Mouse (Mus musculus) MEL (cell line): ENCODE data around the gene Noa1. TPM values are rescaled to one million over a fixed set of nuclear protein-coding genes. Genes with fewer than 3 reads are reported as not detected.

Source experiments
- DNase-seq: peaks from one replicate; pipeline ENCODE4 v3.0.0; 2011; ENCODE audit warnings: low read depth, low spot score
- H3K27ac ChIP-seq: 2 replicates; pipeline ENCODE4 v1.5.1; 2012; ENCODE audit warnings: low read depth, mild to moderate bottlenecking, control low read depth, low read length, moderate library complexity; ENCODE audit not compliant: control insufficient read depth
- H3K27me3 ChIP-seq, 2 experiments: fragments of 150-350 bp in 1 of 2; sonication (generic) in 1 of 2; 2 replicates each; pipeline ENCODE4 v1.6.1; 2012; ENCODE audit warnings: low read length in 2 of 2, mild to moderate bottlenecking in 2 of 2, improper control_type of control experiment in 1 of 2, moderate library complexity in 1 of 2; ENCODE audit not compliant: insufficient read depth in 2 of 2, control insufficient read depth in 1 of 2
- H3K36me3 ChIP-seq, 2 experiments: 2 replicates each; pipeline ENCODE4 v1.6.1; 2012 to 2014; ENCODE audit warnings: low read length in 2 of 2, improper control_type of control experiment in 1 of 2, inconsistent platforms in 1 of 2, mild to moderate bottlenecking in 1 of 2; ENCODE audit not compliant: insufficient read depth in 2 of 2, control insufficient read depth in 1 of 2
- H3K4me1 ChIP-seq, 2 experiments: fragments of 150-350 bp in 1 of 2; sonication (generic) in 1 of 2; 2 replicates each; pipeline ENCODE4 v1.6.1; 2012; ENCODE audit warnings: low read length in 2 of 2, improper control_type of control experiment in 1 of 2, mild to moderate bottlenecking in 1 of 2; ENCODE audit not compliant: insufficient read depth in 2 of 2, control insufficient read depth in 1 of 2
- H3K4me3 ChIP-seq, 2 experiments: fragments of 150-350 bp in 1 of 2; sonication (generic) in 1 of 2; 2 replicates each; pipeline ENCODE4 v1.5.1; 2012; ENCODE audit warnings: low read depth in 2 of 2, low read length in 2 of 2, mild to moderate bottlenecking in 2 of 2, moderate library complexity in 2 of 2, control low read depth in 1 of 2, improper control_type of control experiment in 1 of 2; ENCODE audit not compliant: control insufficient read depth in 1 of 2, insufficient read depth in 1 of 2
- H3K79me2 ChIP-seq: 2 replicates; pipeline ENCODE4 v1.6.1; 2012; ENCODE audit warnings: mild to moderate bottlenecking, low read length, moderate library complexity; ENCODE audit not compliant: control insufficient read depth, poor library complexity, insufficient read depth
- H3K9ac ChIP-seq: 2 replicates; pipeline ENCODE4 v1.6.1; 2012; ENCODE audit warnings: low read depth, mild to moderate bottlenecking, control low read depth, low read length, moderate library complexity; ENCODE audit not compliant: control insufficient read depth, poor library complexity, severe bottlenecking
- H3K9me3 ChIP-seq: fragments of 150-350 bp; sonication (generic); replicated peaks from 2 replicates; pipeline ENCODE4 v1.6.1; 2012; ENCODE audit warnings: mild to moderate bottlenecking, low read length, improper control_type of control experiment, moderate library complexity; ENCODE audit not compliant: insufficient read depth
- BHLHE40 ChIP-seq: IDR thresholded peaks from 2 replicates; pipeline ENCODE4 v1.6.1; 2012; ENCODE audit warnings: low read depth, mild to moderate bottlenecking, inconsistent platforms, low read length, improper control_type of control experiment, borderline replicate concordance
- CHD1 ChIP-seq: IDR thresholded peaks from 2 replicates; pipeline ENCODE4 v1.6.1; 2012; ENCODE audit warnings: low read depth, mild to moderate bottlenecking, inconsistent platforms, low read length, improper control_type of control experiment
- CHD2 ChIP-seq: IDR thresholded peaks from 2 replicates; pipeline ENCODE4 v1.6.1; 2011; ENCODE audit warnings: low read length, improper control_type of control experiment
- CTCF ChIP-seq, 3 experiments: IDR thresholded peaks in 2 of 3; conservative IDR thresholded peaks in 1 of 3; 2 replicates each; pipeline ENCODE4 v1.5.1; 2011 to 2012; ENCODE audit warnings: low read length in 3 of 3, low read depth in 2 of 3, mild to moderate bottlenecking in 2 of 3, improper control_type of control experiment in 1 of 3, inconsistent platforms in 1 of 3, mixed read lengths in 1 of 3, moderate library complexity in 1 of 3; ENCODE audit not compliant: control insufficient read depth in 1 of 3, insufficient read depth in 1 of 3, poor library complexity in 1 of 3, severe bottlenecking in 1 of 3
- E2F4 ChIP-seq: IDR thresholded peaks from 2 replicates; pipeline ENCODE4 v1.6.1; 2011; ENCODE audit warnings: low read depth, low read length, improper control_type of control experiment, borderline replicate concordance
- ETS1 ChIP-seq: IDR thresholded peaks from 2 replicates; pipeline ENCODE4 v1.6.1; 2012; ENCODE audit warnings: low read depth, mild to moderate bottlenecking, inconsistent platforms, low read length, improper control_type of control experiment, moderate library complexity
- GABPA ChIP-seq: IDR thresholded peaks from 2 replicates; pipeline ENCODE4 v1.6.1; 2012; ENCODE audit warnings: low read depth, mild to moderate bottlenecking, inconsistent platforms, low read length, improper control_type of control experiment, moderate library complexity
- GATA1 ChIP-seq: IDR thresholded peaks from 2 replicates; pipeline ENCODE4 v1.6.1; 2011; ENCODE audit warnings: low read depth, low read length, improper control_type of control experiment
- HCFC1 ChIP-seq: IDR thresholded peaks from 2 replicates; pipeline ENCODE4 v1.6.1; 2012; ENCODE audit warnings: low read depth, mild to moderate bottlenecking, inconsistent platforms, low read length, improper control_type of control experiment, moderate library complexity
- MAFK ChIP-seq: IDR thresholded peaks from 2 replicates; pipeline ENCODE4 v1.6.1; 2011; ENCODE audit warnings: low read depth, mild to moderate bottlenecking, low read length, improper control_type of control experiment, borderline replicate concordance
- MAX ChIP-seq: IDR thresholded peaks from 2 replicates; pipeline ENCODE4 v1.6.1; 2011; ENCODE audit warnings: low read length, improper control_type of control experiment
- MXI1 ChIP-seq: IDR thresholded peaks from 2 replicates; pipeline ENCODE4 v1.6.1; 2011; ENCODE audit warnings: mild to moderate bottlenecking, low read depth, low read length, improper control_type of control experiment
- MYB ChIP-seq: IDR thresholded peaks from 2 replicates; pipeline ENCODE4 v1.6.1; 2011; ENCODE audit warnings: mild to moderate bottlenecking, low read depth, low read length, improper control_type of control experiment
- MYC ChIP-seq: IDR thresholded peaks from 2 replicates; pipeline ENCODE4 v1.6.1; 2011; ENCODE audit warnings: low read depth, mild to moderate bottlenecking, low read length, improper control_type of control experiment, moderate library complexity
- NELFE ChIP-seq: IDR thresholded peaks from 2 replicates; pipeline ENCODE4 v1.6.1; 2011; ENCODE audit warnings: low read depth, low read length, improper control_type of control experiment
- NRF1 ChIP-seq: IDR thresholded peaks from 2 replicates; pipeline ENCODE4 v1.6.1; 2014; ENCODE audit warnings: low read depth, mild to moderate bottlenecking, inconsistent platforms, low read length, improper control_type of control experiment, moderate library complexity; ENCODE audit not compliant: poor library complexity, insufficient read depth, severe bottlenecking
- POLR2AphosphoS2 ChIP-seq: IDR thresholded peaks from 2 replicates; pipeline ENCODE4 v1.6.1; 2011; ENCODE audit warnings: low read length, improper control_type of control experiment
- RAD21 ChIP-seq: IDR thresholded peaks from 2 replicates; pipeline ENCODE4 v1.6.1; 2011; ENCODE audit warnings: mild to moderate bottlenecking, low read depth, low read length, improper control_type of control experiment
- SIN3A ChIP-seq: IDR thresholded peaks from 2 replicates; pipeline ENCODE4 v1.6.1; 2012; ENCODE audit warnings: low read length, improper control_type of control experiment, inconsistent platforms
- SMC3 ChIP-seq: IDR thresholded peaks from 2 replicates; pipeline ENCODE4 v1.6.1; 2011; ENCODE audit warnings: low read depth, low read length, improper control_type of control experiment
- TAL1 ChIP-seq: IDR thresholded peaks from 2 replicates; pipeline ENCODE4 v1.6.1; 2012; ENCODE audit warnings: mild to moderate bottlenecking, inconsistent platforms, low read length, moderate library complexity, mixed read lengths
- TBP ChIP-seq: IDR thresholded peaks from 2 replicates; pipeline ENCODE4 v1.8.0; 2011; ENCODE audit warnings: low read depth, low read length, improper control_type of control experiment
- USF1 ChIP-seq: IDR thresholded peaks from 2 replicates; pipeline ENCODE4 v1.6.1; 2014; ENCODE audit warnings: low read depth, mild to moderate bottlenecking, inconsistent platforms, low read length, improper control_type of control experiment, moderate library complexity
- ZC3H11A ChIP-seq: IDR thresholded peaks from 2 replicates; pipeline ENCODE4 v1.6.1; 2012; ENCODE audit warnings: low read depth, mild to moderate bottlenecking, inconsistent platforms, low read length, improper control_type of control experiment
- ZKSCAN1 ChIP-seq: IDR thresholded peaks from 2 replicates; pipeline ENCODE4 v1.6.1; 2012; ENCODE audit warnings: low read depth, mild to moderate bottlenecking, inconsistent platforms, low read length, improper control_type of control experiment, moderate library complexity
- polyA plus RNA-seq, 2 experiments: library from polyadenylated mRNA; stranded (reverse) in 1 of 2; unstranded in 1 of 2; fragments of >175 nt in 1 of 2; fragments of >200 nt in 1 of 2; gene quantifications; 2 replicates each; pipeline versions ENCODE4 v1.2.1 to v1.2.4; 2012; ENCODE audit warnings: low replicate concordance in 2 of 2, low read depth in 1 of 2; ENCODE audit not compliant: insufficient read length in 2 of 2, insufficient read depth in 1 of 2, missing spikeins in 1 of 2
- total RNA-seq: library from RNA; depleted of rRNA; stranded (reverse); fragments of 300-350 nt; gene quantifications from 2 replicates; pipeline ENCODE4 v1.2.3, GENCODE M21; 2012

The Noa1 gene
- total and polyA plus RNA-seq, 3 experiments, result 52.4 to 265 (median 96.2) TPM

DNA sequence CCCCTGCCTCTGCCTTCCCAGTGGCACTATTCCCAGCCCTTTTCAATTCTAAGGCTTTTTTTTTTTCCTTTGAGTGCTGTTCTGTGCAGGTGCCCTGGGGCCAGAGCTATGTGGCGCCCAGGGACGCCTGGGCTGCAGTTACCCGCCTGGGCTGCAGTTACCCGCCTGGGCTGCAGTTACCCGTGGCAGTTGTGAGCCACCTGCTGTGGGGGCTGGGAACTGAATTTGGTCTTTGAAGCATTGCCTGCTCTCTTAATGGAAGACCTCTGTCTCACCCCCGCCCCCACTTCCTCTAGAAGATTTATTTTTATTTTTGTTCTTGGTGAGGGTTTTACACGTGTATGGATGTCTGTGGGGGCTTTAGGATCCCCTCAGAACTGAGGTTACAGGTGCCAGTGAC is 36.7 kb downstream of the Noa1 start:
- Histone ChIP-seq H3K4me1 (no peaks in the 10 kb centered on the region; a peak in 1 of 4 replicates), H3K27ac (no peak overlapping the region), H3K79me2 (peaks cover 47% of the 10 kb centered on the region), H3K9ac (no peak overlapping the region), H3K36me3 (peaks cover 18 to 54% of the 10 kb centered on the region in 2 experiments), H3K9me3 (no peaks in the 10 kb centered on the region), H3K4me3 (no peak overlapping the region), H3K27me3 (no peaks in the 10 kb centered on the region)
- DNase-seq, result no peak
- TF ChIP-seq TBP (no peak), MXI1 (no peak), BHLHE40 (no peak), GABPA (no peak), NELFE (no peak), CTCF (IDR thresholded peaks at IDR 0.05 in 2 of 3, conservative IDR thresholded peaks at IDR 0.05 in 1 of 3; ENCODE audit: control insufficient read depth in 1 of 3, insufficient read depth in 1 of 3, low read depth in 2 of 3, low read length in 3 of 3, poor library complexity in 1 of 3, severe bottlenecking in 1 of 3) (no peak), ZC3H11A (no peak), USF1 (no peak)

DNA sequence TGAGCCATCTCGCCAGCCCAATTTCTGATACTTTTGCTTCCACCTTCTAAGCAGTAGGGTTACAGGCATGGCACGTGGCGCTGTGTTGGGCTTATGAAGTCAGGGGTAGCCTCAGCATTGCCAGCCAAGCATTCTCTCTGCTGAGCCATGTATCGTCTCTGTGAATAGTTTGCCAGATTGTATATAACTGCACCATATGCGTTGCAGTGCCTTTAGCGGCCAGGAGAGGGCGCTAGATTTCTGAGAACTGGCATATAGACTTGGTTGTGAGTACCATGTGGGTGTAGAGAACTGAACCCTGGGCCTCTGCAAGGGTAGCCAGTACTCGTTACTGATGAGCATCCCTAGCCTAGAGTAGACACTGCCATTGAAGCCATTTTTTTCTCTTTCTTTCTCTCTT is 40.5 kb downstream of the Noa1 start:
- TF ChIP-seq TBP, result peak; percentile 37; the same call in 1 of the 2 replicates
- peak; percentile 10 for TF ChIP-seq RAD21
- peak; percentile 81 to 92 (median 81) for TF ChIP-seq CTCF (IDR thresholded peaks at IDR 0.05 in 2 of 3, conservative IDR thresholded peaks at IDR 0.05 in 1 of 3; ENCODE audit: control insufficient read depth in 1 of 3, insufficient read depth in 1 of 3, low read depth in 2 of 3, low read length in 3 of 3, poor library complexity in 1 of 3, severe bottlenecking in 1 of 3)
- TF ChIP-seq MYC, result peak; percentile 39; the same call in 1 of the 2 replicates
- TF ChIP-seq MAFK, result no peak
- no peak for TF ChIP-seq SIN3A
- no peak for TF ChIP-seq MYB
- no peak for TF ChIP-seq CHD2
- Histone ChIP-seq H3K4me3 (no peak overlapping the region), H3K27me3 (no peaks in the 10 kb centered on the region), H3K36me3 (peaks cover 23 to 31% of the 10 kb centered on the region in 2 experiments), H3K4me1 (peaks cover 0 to 3% of the 10 kb centered on the region in 2 experiments; a peak in 1 of 4 replicates), H3K27ac (no peak overlapping the region), H3K79me2 (peaks cover 66% of the 10 kb centered on the region), H3K9ac (no peak overlapping the region), H3K9me3 (no peaks in the 10 kb centered on the region)
- peak; percentile 80 for DNase-seq

DNA sequence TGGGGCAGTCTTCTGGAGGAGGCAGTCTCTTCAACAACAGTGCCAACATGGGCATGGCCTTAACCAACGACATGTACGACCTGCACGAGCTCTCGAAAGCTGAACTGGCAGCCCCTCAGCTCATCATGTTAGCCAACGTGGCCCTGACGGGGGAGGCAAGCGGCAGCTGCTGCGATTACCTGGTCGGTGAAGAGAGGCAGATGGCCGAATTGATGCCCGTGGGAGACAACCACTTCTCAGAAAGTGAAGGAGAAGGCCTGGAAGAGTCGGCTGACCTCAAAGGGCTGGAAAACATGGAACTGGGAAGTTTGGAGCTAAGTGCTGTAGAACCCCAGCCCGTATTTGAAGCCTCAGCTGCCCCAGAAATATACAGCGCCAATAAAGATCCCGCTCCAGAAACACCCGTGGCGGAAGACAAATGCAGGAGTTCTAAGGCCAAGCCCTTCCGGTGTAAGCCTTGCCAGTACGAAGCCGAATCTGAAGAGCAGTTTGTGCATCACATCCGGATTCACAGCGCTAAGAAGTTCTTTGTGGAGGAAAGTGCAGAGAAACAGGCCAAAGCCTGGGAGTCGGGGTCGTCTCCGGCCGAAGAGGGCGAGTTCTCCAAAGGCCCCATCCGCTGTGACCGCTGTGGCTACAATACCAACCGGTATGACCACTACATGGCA is 41.8 kb downstream of the Noa1 start:
- peaks cover 58% of the 10 kb centered on the region for H3K79me2 ChIP-seq
- no peak overlapping the region for H3K4me3 ChIP-seq
- no peaks in the 10 kb centered on the region for H3K27me3 ChIP-seq
- no peak overlapping the region for H3K9ac ChIP-seq
- peaks cover 20 to 28% of the 10 kb centered on the region in 2 experiments for H3K36me3 ChIP-seq
- no peak overlapping the region for H3K27ac ChIP-seq
- H3K4me1 ChIP-seq, result 0 out of 4 replicates have a peak, but pooled peaks cover 0 to 3% of the 10 kb centered on the region in 2 experiments
- H3K9me3 ChIP-seq, result no peaks in the 10 kb centered on the region
- TF ChIP-seq POLR2AphosphoS2, result no peak
- TF ChIP-seq MYB, result no peak
- no peak for TF ChIP-seq TAL1
- no peak for TF ChIP-seq GATA1
- no peak for TF ChIP-seq SIN3A
- TF ChIP-seq CHD1, result no peak
- TF ChIP-seq E2F4, result no peak
- TF ChIP-seq SMC3, result no peak
- no peak for TF ChIP-seq RAD21
- TF ChIP-seq MAX, result no peak
- no peak for TF ChIP-seq NRF1
- TF ChIP-seq HCFC1, result no peak
- no peak for TF ChIP-seq BHLHE40
- no peak for TF ChIP-seq ETS1
- no peak for TF ChIP-seq ZKSCAN1
- no peak for TF ChIP-seq CTCF (IDR thresholded peaks at IDR 0.05 in 2 of 3, conservative IDR thresholded peaks at IDR 0.05 in 1 of 3; ENCODE audit: control insufficient read depth in 1 of 3, insufficient read depth in 1 of 3, low read depth in 2 of 3, low read length in 3 of 3, poor library complexity in 1 of 3, severe bottlenecking in 1 of 3)
- DNase-seq, result no peak
